Mouse (Mus musculus): ENCODE measurements around the gene Uhrf1bp1l. TPM values are rescaled to one million over a fixed set of nuclear protein-coding genes. Genes with fewer than 3 reads are reported as not detected.

The Uhrf1bp1l gene
- polyA plus RNA-seq, 1 experiment = 12.3 TPM

DNA sequence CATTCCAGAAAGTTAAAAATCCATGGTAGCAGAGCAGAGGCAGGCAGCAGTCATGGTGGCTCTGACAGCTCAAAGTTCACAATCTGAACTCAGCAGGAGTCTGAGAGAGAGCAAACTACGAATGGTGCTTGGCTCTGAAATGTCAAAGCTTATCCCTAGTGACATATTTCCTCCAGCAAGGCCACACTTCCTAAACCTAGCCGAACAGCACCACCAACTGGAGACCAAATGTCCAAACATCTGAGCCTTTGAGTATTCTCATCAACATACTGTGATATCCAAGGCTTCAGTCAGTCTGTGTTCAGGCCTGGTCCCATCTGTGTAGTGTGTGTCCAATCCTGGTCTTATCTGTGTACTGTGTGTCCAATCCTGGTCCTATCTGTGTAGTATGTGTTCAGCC, 79.1 kb downstream of the Uhrf1bp1l start:
- TF ChIP-seq GATA1 (IDR thresholded peaks at IDR 0.05; ENCODE audit: borderline replicate concordance, low read length) (no peak), FLI1 (IDR thresholded peaks at IDR 0.05; ENCODE audit: low read length) (no peak)
- Histone ChIP-seq H3K36me3 (replicated peaks; ENCODE audit: low read length) (peaks cover 38% of the 10 kb centered on the region), H3K4me1 (peaks cover 30% of the 10 kb centered on the region), H3K27me3 (replicated peaks) (no peaks in the 10 kb centered on the region), H3K4me3 (replicated peaks) (no peak overlapping the region), H3K9me3 (0 out of 2 replicates have a peak, but pooled peaks cover 4% of the 10 kb centered on the region)

DNA sequence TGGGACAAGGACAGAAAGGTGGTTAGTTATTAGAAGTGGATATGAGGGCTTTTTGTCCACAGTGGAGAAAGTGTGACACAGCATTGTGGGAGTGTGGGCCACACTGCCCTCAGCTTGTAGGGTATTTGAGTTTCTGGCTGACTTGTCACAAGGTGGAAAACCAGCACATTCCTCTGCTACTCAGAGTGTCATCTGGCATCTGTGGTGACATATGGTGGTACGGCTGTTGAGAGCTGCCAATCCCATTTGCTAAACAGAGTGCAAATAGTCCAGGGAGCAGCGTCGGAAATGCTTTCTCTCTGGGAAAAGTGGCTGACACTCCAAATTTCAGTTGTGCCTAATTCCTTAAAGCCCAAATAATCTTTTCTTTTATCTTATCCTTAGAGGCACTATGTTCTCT, 82.1 kb downstream of the Uhrf1bp1l start:
- Histone ChIP-seq H3K9me3 (0 out of 2 replicates have a peak, but pooled peaks cover 4% of the 10 kb centered on the region), H3K4me3 (replicated peaks) (no peak overlapping the region), H3K27me3 (replicated peaks) (no peaks in the 10 kb centered on the region), H3K4me1 (peaks cover 28% of the 10 kb centered on the region), H3K36me3 (replicated peaks; ENCODE audit: low read length) (peaks cover 20% of the 10 kb centered on the region)
- TF ChIP-seq GATA1 (IDR thresholded peaks at IDR 0.05; ENCODE audit: borderline replicate concordance, low read length) = no peak
- TF ChIP-seq FLI1 (IDR thresholded peaks at IDR 0.05; ENCODE audit: low read length) = no peak

DNA sequence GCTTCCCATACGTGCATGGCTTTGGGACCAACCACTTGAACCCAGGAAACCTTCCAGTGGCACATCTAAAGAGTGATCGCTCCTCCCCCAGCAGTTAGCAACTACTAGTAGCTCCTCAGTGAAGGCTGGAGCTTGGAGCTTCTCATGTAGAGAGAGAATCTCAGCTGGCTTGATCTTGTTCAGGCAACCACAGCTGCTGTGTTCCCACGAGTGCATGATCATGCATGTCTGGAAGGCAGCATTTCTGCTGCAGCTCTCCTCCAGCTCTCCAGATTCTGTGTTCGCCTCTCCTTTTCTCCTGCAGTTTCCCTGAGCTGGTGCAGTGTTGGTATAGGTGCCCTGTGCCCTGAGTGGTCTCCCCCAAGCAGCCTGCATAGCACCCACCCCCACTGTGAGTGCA, 87.5 kb downstream of the Uhrf1bp1l start:
- H3K9me3 ChIP-seq = 0 out of 2 replicates have a peak, but pooled peaks cover 4% of the 10 kb centered on the region
- no peaks in the 10 kb centered on the region for H3K27me3 ChIP-seq (replicated peaks)
- TF ChIP-seq GATA1 (IDR thresholded peaks at IDR 0.05; ENCODE audit: borderline replicate concordance, low read length) (no peak), FLI1 (IDR thresholded peaks at IDR 0.05; ENCODE audit: low read length) (no peak)
- H3K36me3 ChIP-seq (replicated peaks; ENCODE audit: low read length) = peaks cover 3% of the 10 kb centered on the region
- peaks cover 5% of the 10 kb centered on the region; the same call in 1 of the 2 replicates for H3K4me1 ChIP-seq
- H3K4me3 ChIP-seq (replicated peaks) = no peak overlapping the region

DNA sequence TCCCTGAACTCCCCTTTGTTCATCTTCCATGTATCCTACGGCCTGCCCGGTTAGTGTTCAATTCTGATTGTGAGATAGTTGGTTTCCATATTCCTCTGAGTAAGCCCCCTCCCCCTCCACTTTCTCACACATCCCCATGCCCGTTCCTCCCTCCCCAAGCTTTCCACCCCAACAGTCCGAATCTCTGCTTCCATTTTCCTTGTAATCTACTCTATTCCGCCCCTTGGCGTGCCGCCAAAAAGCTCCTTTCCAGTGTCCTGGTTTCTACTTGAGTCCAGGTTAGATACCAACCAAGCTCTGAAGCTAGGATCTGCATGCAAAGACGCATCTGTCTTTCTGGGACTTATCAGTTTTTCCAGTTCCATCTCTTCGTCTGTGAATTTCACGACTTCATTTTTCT, 88.4 kb downstream of the Uhrf1bp1l start:
- peaks cover 5% of the 10 kb centered on the region; the same call in 1 of the 2 replicates for H3K4me1 ChIP-seq
- no peak overlapping the region for H3K4me3 ChIP-seq (replicated peaks)
- H3K27me3 ChIP-seq (replicated peaks) = no peaks in the 10 kb centered on the region
- H3K36me3 ChIP-seq (replicated peaks; ENCODE audit: low read length) = no peaks in the 10 kb centered on the region
- no peak for TF ChIP-seq FLI1 (IDR thresholded peaks at IDR 0.05; ENCODE audit: low read length)
- no peak for TF ChIP-seq GATA1 (IDR thresholded peaks at IDR 0.05; ENCODE audit: borderline replicate concordance, low read length)
- no peaks in the 10 kb centered on the region for H3K9me3 ChIP-seq

DNA sequence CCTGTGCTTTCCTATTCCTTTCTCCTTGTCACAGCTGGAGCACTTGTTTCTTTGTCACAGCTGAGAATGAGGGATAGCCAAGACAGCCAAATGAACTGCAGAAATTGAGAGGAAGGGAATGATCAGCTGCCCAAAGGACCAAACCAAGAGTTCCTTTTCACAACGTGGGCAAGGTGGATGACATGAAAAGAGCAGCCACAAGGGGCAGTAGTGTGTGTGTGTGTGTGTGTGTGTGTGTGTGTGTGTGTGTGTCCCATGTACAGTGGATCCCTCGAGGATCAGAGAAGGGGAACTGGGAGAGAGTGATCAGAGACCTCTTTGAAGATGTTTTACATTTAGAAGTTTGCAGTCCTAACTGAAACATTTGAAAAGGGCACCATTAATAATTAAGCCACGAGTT, 92.7 kb downstream of the Uhrf1bp1l start:
- peaks cover 2% of the 10 kb centered on the region for H3K27me3 ChIP-seq (replicated peaks)
- no peaks in the 10 kb centered on the region for H3K36me3 ChIP-seq (replicated peaks; ENCODE audit: low read length)
- no peak overlapping the region for H3K4me3 ChIP-seq (replicated peaks)
- no peaks in the 10 kb centered on the region for H3K9me3 ChIP-seq
- H3K4me1 ChIP-seq = peaks cover 1% of the 10 kb centered on the region; the same call in 1 of the 2 replicates
- TF ChIP-seq GATA1 (IDR thresholded peaks at IDR 0.05; ENCODE audit: borderline replicate concordance, low read length) = no peak
- TF ChIP-seq FLI1 (IDR thresholded peaks at IDR 0.05; ENCODE audit: low read length) = no peak

DNA sequence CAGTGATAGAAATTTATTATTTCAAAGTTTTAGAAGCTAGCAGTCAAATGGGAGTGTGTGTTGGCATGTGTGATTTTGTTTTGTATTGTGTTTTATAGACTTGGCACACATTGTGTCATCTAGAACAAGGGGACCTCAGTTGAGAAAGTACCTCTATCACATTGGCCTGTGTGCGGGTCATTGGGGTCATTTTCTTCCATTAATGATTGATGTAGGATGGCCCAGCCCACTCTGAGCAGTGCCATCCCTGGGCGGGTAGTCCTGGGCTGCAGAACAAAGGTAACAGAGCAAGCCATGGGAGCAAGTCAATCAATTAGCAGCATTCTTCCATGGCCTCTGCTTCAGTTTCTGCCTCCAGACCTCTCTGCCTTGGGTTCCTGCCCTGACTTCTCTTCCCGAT, 94.0 kb downstream of the Uhrf1bp1l start:
- no peaks in the 10 kb centered on the region for H3K9me3 ChIP-seq
- no peak overlapping the region for H3K4me3 ChIP-seq (replicated peaks)
- no peaks in the 10 kb centered on the region for H3K4me1 ChIP-seq
- peaks cover 2% of the 10 kb centered on the region for H3K27me3 ChIP-seq (replicated peaks)
- TF ChIP-seq GATA1 (IDR thresholded peaks at IDR 0.05; ENCODE audit: borderline replicate concordance, low read length) = no peak
- TF ChIP-seq FLI1 (IDR thresholded peaks at IDR 0.05; ENCODE audit: low read length) = no peak
- no peaks in the 10 kb centered on the region for H3K36me3 ChIP-seq (replicated peaks; ENCODE audit: low read length)

DNA sequence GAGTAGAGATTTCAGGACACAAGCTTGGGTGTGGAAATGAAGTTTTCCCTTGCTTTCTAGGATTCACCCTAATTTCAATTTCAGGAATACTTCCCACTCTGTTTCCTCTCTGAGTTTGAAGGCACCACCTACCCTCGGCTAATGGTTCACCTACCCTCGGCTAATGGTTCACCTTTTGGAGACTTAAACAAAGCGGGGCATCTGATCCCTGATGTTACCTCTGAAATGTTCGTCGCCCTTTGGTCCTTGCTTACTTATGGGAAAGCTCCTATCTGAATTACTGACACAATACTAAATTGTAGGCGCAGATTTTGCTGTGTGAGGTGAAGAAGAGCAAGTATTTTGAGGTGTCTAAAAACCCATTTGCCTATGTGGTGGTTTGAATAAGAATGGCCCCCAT, 106.2 kb downstream of the Uhrf1bp1l start:
- no peak overlapping the region for H3K4me3 ChIP-seq (replicated peaks)
- H3K36me3 ChIP-seq (replicated peaks; ENCODE audit: low read length) = no peaks in the 10 kb centered on the region
- peaks cover 23% of the 10 kb centered on the region for H3K9me3 ChIP-seq
- H3K27me3 ChIP-seq (replicated peaks) = no peaks in the 10 kb centered on the region
- no peaks in the 10 kb centered on the region for H3K4me1 ChIP-seq
- TF ChIP-seq GATA1 (IDR thresholded peaks at IDR 0.05; ENCODE audit: borderline replicate concordance, low read length) (no peak), FLI1 (IDR thresholded peaks at IDR 0.05; ENCODE audit: low read length) (no peak)

DNA sequence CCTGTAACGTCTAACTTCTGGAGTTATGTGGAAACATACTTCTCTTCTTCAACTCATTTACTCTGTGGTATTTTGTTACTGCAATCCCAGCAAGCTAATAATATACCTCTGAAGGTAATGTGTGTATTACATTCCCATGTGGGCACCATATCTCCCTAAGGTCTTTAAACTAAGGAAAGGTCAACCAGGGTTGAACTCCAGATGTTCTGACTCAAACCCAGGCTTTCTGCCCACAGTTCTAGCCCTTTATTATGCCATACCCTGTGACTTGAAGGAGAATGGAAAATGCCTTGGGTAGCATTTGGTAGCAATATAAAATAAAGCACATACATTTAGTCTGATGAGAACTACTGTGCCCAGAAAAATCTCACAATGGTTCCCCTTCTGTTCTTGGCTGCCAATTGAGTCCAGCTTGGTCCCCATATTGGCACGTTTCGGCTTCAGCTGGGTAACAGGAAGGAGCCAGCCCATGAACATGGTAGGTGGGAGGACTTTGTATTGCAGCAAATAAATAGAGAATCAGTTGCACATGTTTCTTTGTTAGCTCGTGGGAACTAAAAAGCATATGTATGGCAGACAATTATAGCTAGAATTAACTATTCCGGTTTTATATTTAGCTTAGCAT, 110.6 kb downstream of the Uhrf1bp1l start:
- Histone ChIP-seq H3K4me3 (replicated peaks) (no peak overlapping the region), H3K27me3 (replicated peaks) (no peaks in the 10 kb centered on the region), H3K9me3 (peaks cover 24% of the 10 kb centered on the region), H3K4me1 (0 out of 2 replicates have a peak, but pooled peaks cover 2% of the 10 kb centered on the region), H3K36me3 (replicated peaks; ENCODE audit: low read length) (no peaks in the 10 kb centered on the region)
- TF ChIP-seq FLI1 (IDR thresholded peaks at IDR 0.05; ENCODE audit: low read length) = no peak
- TF ChIP-seq GATA1 (IDR thresholded peaks at IDR 0.05; ENCODE audit: borderline replicate concordance, low read length) = no peak

DNA sequence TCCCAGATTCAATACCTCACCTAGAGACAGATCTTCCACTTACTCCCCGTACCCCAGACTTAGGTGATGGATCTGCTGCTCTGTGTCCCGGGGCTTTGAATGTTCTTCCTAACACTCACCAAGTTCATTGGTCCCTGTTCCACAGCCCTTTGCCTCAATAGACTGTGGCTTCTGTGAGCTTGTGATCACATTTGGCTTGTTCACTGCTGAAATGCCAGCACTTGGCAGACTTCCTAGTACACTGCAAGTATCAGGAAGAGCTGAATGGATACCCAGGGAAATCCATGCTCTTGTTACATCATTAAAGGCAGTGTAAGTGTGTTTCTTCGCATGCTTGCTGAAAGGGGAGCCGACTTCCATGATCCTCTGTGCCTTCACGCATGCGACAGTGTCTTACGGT, 111.5 kb downstream of the Uhrf1bp1l start:
- Histone ChIP-seq H3K9me3 (peaks cover 19% of the 10 kb centered on the region), H3K27me3 (replicated peaks) (no peaks in the 10 kb centered on the region), H3K36me3 (replicated peaks; ENCODE audit: low read length) (no peaks in the 10 kb centered on the region), H3K4me1 (0 out of 2 replicates have a peak, but pooled peaks cover 2% of the 10 kb centered on the region), H3K4me3 (replicated peaks) (no peak overlapping the region)
- TF ChIP-seq GATA1 (IDR thresholded peaks at IDR 0.05; ENCODE audit: borderline replicate concordance, low read length) = no peak
- no peak for TF ChIP-seq FLI1 (IDR thresholded peaks at IDR 0.05; ENCODE audit: low read length)

DNA sequence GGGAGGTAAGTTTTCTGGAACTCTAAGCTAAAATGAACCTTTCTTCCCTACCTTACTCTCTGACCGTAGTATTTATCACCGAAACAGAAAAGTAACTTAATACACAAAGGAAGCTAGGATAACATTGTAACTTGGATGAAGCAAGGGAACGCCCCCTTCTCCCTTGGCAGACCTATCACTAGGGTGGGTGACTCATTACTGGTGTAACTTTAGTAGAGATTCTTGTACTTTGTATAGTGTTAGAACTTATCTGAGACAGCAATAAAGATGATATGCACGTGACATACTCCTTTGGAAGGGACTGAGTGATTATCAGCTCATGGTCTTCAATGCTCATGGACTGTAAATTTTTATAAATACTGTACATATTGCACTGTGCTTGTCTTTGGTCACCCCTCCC, 123.4 kb downstream of the Uhrf1bp1l start:
- no peak overlapping the region for H3K4me3 ChIP-seq (replicated peaks)
- H3K36me3 ChIP-seq (replicated peaks; ENCODE audit: low read length) = no peaks in the 10 kb centered on the region
- peaks cover 14% of the 10 kb centered on the region for H3K4me1 ChIP-seq
- H3K27me3 ChIP-seq (replicated peaks) = peaks cover 17% of the 10 kb centered on the region
- no peak for TF ChIP-seq FLI1 (IDR thresholded peaks at IDR 0.05; ENCODE audit: low read length)
- TF ChIP-seq GATA1 (IDR thresholded peaks at IDR 0.05; ENCODE audit: borderline replicate concordance, low read length) = no peak
- H3K9me3 ChIP-seq = 0 out of 2 replicates have a peak, but pooled peaks cover 3% of the 10 kb centered on the region
